Mouse (Mus musculus) E14TG2a.4 (cell line): ENCODE data around the gene Phtf1.

Source experiments
- H3K27me3 ChIP-seq: 2 replicates; pipeline ENCODE4 v1.6.1; 2014; ENCODE audit warnings: low read length, control low read depth; ENCODE audit not compliant: insufficient read depth
- H3K36me3 ChIP-seq: 2 replicates; pipeline ENCODE4 v1.6.1; 2014; ENCODE audit warnings: low read length, control low read depth; ENCODE audit not compliant: insufficient read depth
- H3K4me1 ChIP-seq: replicated peaks from 2 replicates; pipeline ENCODE4 v1.6.1; 2014; ENCODE audit warnings: low read depth, low read length, control low read depth
- H3K4me3 ChIP-seq: replicated peaks from 2 replicates; pipeline ENCODE4 v1.5.1; 2014; ENCODE audit warnings: mild to moderate bottlenecking, low read length
- H3K9me3 ChIP-seq: 2 replicates; pipeline ENCODE4 v1.6.1; 2014; ENCODE audit warnings: low read length, control low read depth
- CTCF ChIP-seq: conservative IDR thresholded peaks from 2 replicates; pipeline ENCODE4 v1.5.1; 2014; ENCODE audit warnings: low read length
- NANOG ChIP-seq: IDR thresholded peaks from 2 replicates; pipeline ENCODE4 v1.6.1; 2014; ENCODE audit warnings: borderline replicate concordance, low read length, mixed read lengths
- POU5F1 ChIP-seq: IDR thresholded peaks from 2 replicates; pipeline ENCODE4 v1.6.1; 2014; ENCODE audit warnings: low read length, borderline replicate concordance

The Phtf1 gene

GRCm38 (mm10) chr3:104006896-104007466 lies 39.1 kb downstream of the Phtf1 start:
- Histone ChIP-seq H3K4me1 (no peaks in the 10 kb centered on the region), H3K36me3 (peaks cover 44% of the 10 kb centered on the region), H3K9me3 (no peaks in the 10 kb centered on the region), H3K4me3 (no peak overlapping the region), H3K27me3 (no peaks in the 10 kb centered on the region)
- TF ChIP-seq NANOG, result no peak
- no peak for TF ChIP-seq CTCF
- TF ChIP-seq POU5F1, result no peak

- no peak overlapping the region for H3K4me3 ChIP-seq
- no peaks in the 10 kb centered on the region for H3K27me3 ChIP-seq
- TF ChIP-seq NANOG (no peak), POU5F1 (no peak), CTCF (no peak)
- no peaks in the 10 kb centered on the region for H3K9me3 ChIP-seq
- H3K4me1 ChIP-seq, result no peaks in the 10 kb centered on the region
- peaks cover 44% of the 10 kb centered on the region for H3K36me3 ChIP-seq
Observed at GRCm38 (mm10) chr3:104007479-104007878, 39.6 kb downstream of the Phtf1 start.

DNA sequence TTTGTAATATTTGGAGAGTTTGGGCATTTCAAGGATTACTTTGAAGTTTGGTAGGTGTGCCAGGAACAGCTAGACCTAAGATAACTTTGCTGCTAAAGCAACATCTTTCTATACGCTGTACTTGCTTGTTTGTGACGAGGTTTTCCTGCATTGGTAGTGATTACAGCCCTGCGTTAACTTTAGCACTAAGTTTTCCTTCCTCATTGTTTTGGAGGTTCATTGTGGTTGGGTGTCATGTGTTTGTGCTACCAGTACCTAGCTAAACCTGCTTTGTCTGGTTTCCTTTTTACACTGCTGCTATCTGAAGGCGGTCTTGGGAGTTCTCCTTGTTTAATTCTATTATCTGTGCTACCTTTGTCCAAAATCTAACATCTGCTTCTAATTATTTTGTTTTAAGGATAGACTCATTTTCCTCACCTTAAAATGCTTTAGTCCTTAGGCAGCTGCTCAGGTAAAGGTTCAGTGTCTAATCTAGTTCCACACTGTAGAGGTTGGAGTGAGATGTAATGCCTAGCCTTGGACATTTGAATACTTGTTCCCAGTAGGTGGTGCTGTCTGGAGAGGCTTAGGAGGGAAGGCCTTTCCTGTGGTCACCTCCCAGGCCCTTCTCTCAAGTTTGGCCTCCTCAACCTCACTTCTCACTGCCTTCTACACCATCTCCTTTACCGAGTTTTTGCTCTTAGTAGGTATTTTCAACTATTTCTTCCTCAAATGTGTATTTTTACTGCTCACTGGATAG lies 42.2 kb downstream of the Phtf1 start:
- Histone ChIP-seq H3K27me3 (no peaks in the 10 kb centered on the region), H3K36me3 (peaks cover 33% of the 10 kb centered on the region), H3K4me1 (peaks cover 10% of the 10 kb centered on the region), H3K9me3 (no peaks in the 10 kb centered on the region), H3K4me3 (no peak overlapping the region)
- TF ChIP-seq CTCF (no peak), NANOG (no peak), POU5F1 (no peak)

- Histone ChIP-seq H3K4me3 (no peak overlapping the region), H3K27me3 (no peaks in the 10 kb centered on the region)
- no peak for TF ChIP-seq NANOG
- TF ChIP-seq POU5F1, result no peak
- TF ChIP-seq CTCF, result no peak
Observed at GRCm38 (mm10) chr3:104011972-104012371, 44.1 kb downstream of the Phtf1 start.

GRCm38 (mm10) chr3:104017931-104018330 lies 50.0 kb downstream of the Phtf1 start:
- Histone ChIP-seq H3K9me3 (no peaks in the 10 kb centered on the region), H3K4me3 (no peak overlapping the region), H3K27me3 (no peaks in the 10 kb centered on the region), H3K4me1 (peaks cover 20% of the 10 kb centered on the region), H3K36me3 (peaks cover 21% of the 10 kb centered on the region)
- no peak for TF ChIP-seq CTCF
- TF ChIP-seq NANOG, result no peak
- TF ChIP-seq POU5F1, result no peak

More at GRCm38 (mm10) chr3:104011972-104012371, 44.1 kb downstream of the Phtf1 start:
- H3K4me1 ChIP-seq, result peaks cover 14% of the 10 kb centered on the region
- no peaks in the 10 kb centered on the region for H3K9me3 ChIP-seq
- H3K36me3 ChIP-seq, result peaks cover 27% of the 10 kb centered on the region

DNA sequence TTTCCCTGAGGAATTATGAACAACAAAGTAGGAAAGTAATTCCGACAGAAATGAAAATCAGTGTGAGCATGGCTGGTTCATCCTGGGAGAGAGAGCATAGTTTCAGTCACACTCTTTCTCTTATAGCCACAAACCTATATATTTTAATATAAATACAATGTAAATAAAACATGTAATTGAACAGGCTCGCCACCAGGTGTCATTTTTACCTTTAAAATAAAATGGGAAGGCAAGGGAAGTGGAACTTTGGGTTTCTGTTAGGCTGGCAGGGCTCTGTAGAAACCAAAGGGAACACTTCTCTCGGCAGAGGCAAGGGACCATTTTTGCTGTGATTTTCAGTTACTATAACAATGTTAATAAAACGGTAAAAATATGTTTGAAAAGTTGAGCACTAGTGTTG lies 51.5 kb downstream of the Phtf1 start:
- H3K4me3 ChIP-seq, result no peak overlapping the region

DNA sequence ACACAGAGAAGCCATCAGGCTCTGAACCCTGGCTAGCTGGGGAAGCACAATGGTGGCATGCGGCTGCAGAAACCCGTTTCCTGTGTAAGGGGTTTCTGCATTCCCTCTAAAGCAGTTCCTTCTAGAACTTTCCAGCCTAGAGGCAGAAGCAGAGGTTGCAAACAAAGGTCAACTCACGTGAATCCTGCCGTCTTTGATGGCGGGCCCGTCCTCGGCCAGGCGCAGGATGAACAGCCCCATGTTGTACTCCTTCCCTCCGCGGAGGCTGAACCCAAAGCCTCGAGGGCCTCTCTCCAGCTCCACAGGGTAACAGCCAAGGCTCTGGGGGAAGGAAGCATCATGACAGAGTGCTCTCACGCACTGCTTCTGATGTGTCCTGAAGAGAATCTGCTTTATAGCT lies 52.2 kb downstream of the Phtf1 start:
- Histone ChIP-seq H3K4me3 (no peak overlapping the region), H3K27me3 (no peaks in the 10 kb centered on the region), H3K4me1 (peaks cover 9% of the 10 kb centered on the region), H3K36me3 (peaks cover 17% of the 10 kb centered on the region), H3K9me3 (no peaks in the 10 kb centered on the region)
- TF ChIP-seq POU5F1 (no peak), NANOG (no peak), CTCF (no peak)

More for the DNA sequence above, 51.5 kb downstream of the Phtf1 start:
- TF ChIP-seq CTCF (peak; percentile 13), NANOG (no peak)
- Histone ChIP-seq H3K27me3 (no peaks in the 10 kb centered on the region), H3K9me3 (no peaks in the 10 kb centered on the region), H3K36me3 (peaks cover 19% of the 10 kb centered on the region), H3K4me1 (peaks cover 16% of the 10 kb centered on the region)

DNA sequence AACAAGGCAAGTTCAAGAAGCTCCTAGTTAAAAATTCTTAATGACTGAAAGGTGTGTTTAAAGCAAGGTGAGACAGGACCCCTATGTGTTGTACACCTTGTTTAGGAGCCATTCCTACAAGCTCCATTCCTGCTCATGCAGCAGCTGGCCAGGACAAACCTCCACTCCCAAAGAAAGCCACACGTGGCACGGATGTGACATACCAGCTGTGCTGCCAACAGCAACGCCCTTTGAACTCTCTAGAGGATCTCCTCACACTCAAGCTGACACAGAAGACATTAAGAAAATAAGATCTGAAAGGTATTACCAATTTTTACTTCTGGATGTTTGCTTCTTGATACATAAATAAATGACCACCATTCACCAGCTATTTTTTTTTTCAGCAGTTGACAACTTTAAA lies 59.0 kb downstream of the Phtf1 start:
- TF ChIP-seq NANOG, result no peak
- no peak for TF ChIP-seq CTCF
- no peak for TF ChIP-seq POU5F1
- H3K27me3 ChIP-seq, result no peaks in the 10 kb centered on the region
- H3K4me1 ChIP-seq, result no peaks in the 10 kb centered on the region
- peaks cover 4% of the 10 kb centered on the region; the same call in 1 of the 2 replicates for H3K36me3 ChIP-seq
- H3K9me3 ChIP-seq, result 0 out of 2 replicates have a peak, but pooled peaks cover 5% of the 10 kb centered on the region
- H3K4me3 ChIP-seq, result no peak overlapping the region
